Mouse (Mus musculus): ENCODE data around the gene Rasal3. TPM values are rescaled to one million over a fixed set of nuclear protein-coding genes. Genes with fewer than 3 reads are reported as not detected.

Rasal3 gene
- polyA plus RNA-seq, 2 experiments = 2.0 to 2.2 TPM

DNA sequence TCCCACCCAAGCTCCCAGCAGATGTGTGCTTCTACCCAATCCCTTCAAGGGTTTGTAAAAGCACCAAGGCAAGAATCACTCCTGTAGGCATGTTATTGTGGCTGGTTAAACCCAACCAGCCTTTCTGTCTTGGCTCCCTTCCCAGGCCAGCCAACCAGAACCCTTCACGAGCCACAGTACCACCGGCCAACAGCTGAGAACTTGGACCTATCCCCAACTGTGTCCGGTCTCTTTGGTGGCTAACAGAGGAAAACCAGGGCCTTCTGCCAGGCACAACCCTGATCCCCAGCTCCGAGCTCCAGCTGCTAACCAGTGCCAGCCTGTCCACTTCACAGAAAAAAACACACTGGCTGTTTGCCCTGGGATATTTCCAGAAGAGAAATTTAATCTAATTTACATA lies 49.7 kb downstream of the Rasal3 start:
- no peak overlapping the region for H3K9ac ChIP-seq (replicated peaks)
- no peak overlapping the region for H3K4me3 ChIP-seq (ENCODE audit: insufficient read depth in 1 of 2, low read depth in 2 of 2, low read length in 2 of 2)
- no peaks in the 10 kb centered on the region for H3K27me3 ChIP-seq (ENCODE audit: control insufficient read depth, insufficient read depth, low read length)
- ATAC-seq (ENCODE audit: insufficient read depth) (no peak), DNase-seq (ENCODE audit: low read depth in 3 of 3, low spot score in 3 of 3) (no peak)
- H3K27ac ChIP-seq = no peak overlapping the region
- H3K36me3 ChIP-seq (replicated peaks; ENCODE audit: control insufficient read depth, insufficient read depth, low read depth) = peaks cover 42% of the 10 kb centered on the region
- H3K4me2 ChIP-seq (ENCODE audit: low read depth) = no peak overlapping the region
- H3K9me3 ChIP-seq (ENCODE audit: control insufficient read depth, low read length) = no peaks in the 10 kb centered on the region
- WGBS (ENCODE audit: insufficient replicate concordance) = 82% methylated on average over 4 of the region's 4 CpGs
- TF ChIP-seq EP300 (IDR thresholded peaks at IDR 0.05; ENCODE audit: low read depth) (no peak), CTCF (IDR thresholded peaks at IDR 0.05; ENCODE audit: low read depth) (no peak)
- peaks cover 10 to 11% of the 10 kb centered on the region in 2 experiments for H3K4me1 ChIP-seq (replicated peaks; ENCODE audit: control insufficient read depth in 2 of 2, insufficient read depth in 2 of 2, low read length in 1 of 2)

DNA sequence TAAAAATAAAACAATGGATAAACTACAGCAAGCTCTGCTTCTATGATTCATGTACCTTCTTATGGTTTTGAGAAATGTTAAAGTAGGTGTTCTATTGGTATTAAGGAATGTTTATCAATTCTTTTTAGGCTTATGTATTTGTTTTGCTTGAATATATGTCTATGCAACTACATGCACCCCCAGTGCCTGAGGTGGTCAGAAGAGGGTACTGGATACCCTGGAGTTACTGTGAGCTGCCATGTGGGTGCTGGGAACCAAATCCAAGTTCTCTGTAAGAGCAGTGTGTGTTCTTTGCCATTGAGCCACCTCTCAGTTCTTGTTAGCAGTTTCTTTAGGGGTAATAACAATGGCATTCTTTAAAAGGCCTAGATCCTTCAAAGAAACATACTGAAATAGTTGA lies 51.7 kb downstream of the Rasal3 start:
- Histone ChIP-seq H3K9ac (replicated peaks) (no peak overlapping the region), H3K36me3 (replicated peaks; ENCODE audit: control insufficient read depth, insufficient read depth, low read depth) (peaks cover 25% of the 10 kb centered on the region), H3K4me2 (ENCODE audit: low read depth) (no peak overlapping the region), H3K9me3 (ENCODE audit: control insufficient read depth, low read length) (no peaks in the 10 kb centered on the region), H3K4me1 (replicated peaks; ENCODE audit: control insufficient read depth in 2 of 2, insufficient read depth in 2 of 2, low read length in 1 of 2) (peaks cover 13 to 17% of the 10 kb centered on the region in 2 experiments), H3K27me3 (ENCODE audit: control insufficient read depth, insufficient read depth, low read length) (no peaks in the 10 kb centered on the region), H3K27ac (no peak overlapping the region), H3K4me3 (ENCODE audit: insufficient read depth in 1 of 2, low read depth in 2 of 2, low read length in 2 of 2) (no peak overlapping the region)
- ATAC-seq (ENCODE audit: insufficient read depth) = no peak
- DNase-seq (ENCODE audit: low read depth in 3 of 3, low spot score in 3 of 3) = no peak
- TF ChIP-seq EP300 (IDR thresholded peaks at IDR 0.05; ENCODE audit: low read depth) (no peak), CTCF (IDR thresholded peaks at IDR 0.05; ENCODE audit: low read depth) (no peak)

DNA sequence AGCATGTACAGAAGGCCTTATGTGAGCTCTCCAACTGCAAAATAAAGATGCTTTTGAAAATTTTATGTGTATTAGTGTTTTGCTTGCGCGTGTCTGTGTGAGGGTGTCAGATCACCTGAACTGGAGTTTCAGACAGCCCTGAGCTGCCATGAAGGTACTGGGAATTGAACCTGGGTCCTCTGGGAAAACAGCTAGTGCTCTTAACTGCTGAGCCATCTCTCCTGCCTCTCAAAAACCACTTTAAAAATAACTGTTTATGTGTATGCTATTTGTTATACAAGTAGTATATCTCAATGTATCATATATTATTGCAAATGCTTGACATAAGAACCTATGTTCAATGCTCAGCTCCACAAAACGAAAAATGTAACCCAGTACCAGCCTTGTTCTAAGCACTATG lies 52.1 kb downstream of the Rasal3 start:
- Histone ChIP-seq H3K27ac (no peak overlapping the region), H3K4me2 (ENCODE audit: low read depth) (peak overlapping the region; percentile 84), H3K9me3 (ENCODE audit: control insufficient read depth, low read length) (no peaks in the 10 kb centered on the region), H3K36me3 (replicated peaks; ENCODE audit: control insufficient read depth, insufficient read depth, low read depth) (peaks cover 21% of the 10 kb centered on the region), H3K4me3 (ENCODE audit: insufficient read depth in 1 of 2, low read depth in 2 of 2, low read length in 2 of 2) (peak overlapping the region; percentile 14 to 88; a peak in 3 of 4 replicates), H3K9ac (replicated peaks) (peak overlapping the region; percentile 51; the same call in 1 of the 2 replicates), H3K27me3 (ENCODE audit: control insufficient read depth, insufficient read depth, low read length) (no peaks in the 10 kb centered on the region), H3K4me1 (replicated peaks; ENCODE audit: control insufficient read depth in 2 of 2, insufficient read depth in 2 of 2, low read length in 1 of 2) (peaks cover 13 to 17% of the 10 kb centered on the region in 2 experiments)
- DNase-seq (ENCODE audit: low read depth in 3 of 3, low spot score in 3 of 3) (no peak), ATAC-seq (ENCODE audit: insufficient read depth) (no peak)
- WGBS (ENCODE audit: insufficient replicate concordance) = 61% methylated on average over 3 of the region's 3 CpGs
- TF ChIP-seq CTCF (IDR thresholded peaks at IDR 0.05; ENCODE audit: low read depth) (no peak), EP300 (IDR thresholded peaks at IDR 0.05; ENCODE audit: low read depth) (no peak)

DNA sequence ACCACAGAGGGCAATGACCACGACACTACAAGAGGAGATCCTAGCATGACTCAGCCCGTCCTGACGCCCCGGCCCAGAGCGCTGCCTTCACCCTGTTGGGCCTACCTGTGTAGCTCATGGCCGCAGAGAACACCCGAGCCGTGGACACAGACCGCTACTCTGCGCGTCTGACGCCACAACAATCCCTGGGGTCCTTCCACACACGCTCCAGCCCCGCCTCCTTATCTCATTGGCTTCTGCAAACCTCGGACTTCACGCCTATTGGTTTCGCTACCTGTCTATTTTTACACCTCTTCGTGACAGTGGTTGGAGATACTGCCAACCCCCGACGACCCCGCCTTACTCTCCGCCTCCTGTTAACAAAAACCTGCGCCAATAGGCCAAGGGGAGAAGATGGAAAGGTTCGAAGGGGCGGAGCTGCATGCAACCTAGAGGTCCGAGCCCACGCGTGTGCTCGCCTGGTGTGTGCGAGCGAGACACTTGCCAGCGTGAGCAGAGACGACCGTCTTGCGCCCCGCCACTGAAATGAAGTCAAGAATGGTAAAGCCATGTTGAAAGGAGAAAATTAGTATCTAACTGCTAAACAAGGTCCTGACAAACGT lies 52.9 kb downstream of the Rasal3 start, which contains the start of gene Akap8l:
Gene Akap8l (minus strand): TSS at position 226 of the 602 bp plus-strand sequence.
- WGBS (ENCODE audit: insufficient replicate concordance) = under 1% methylated on average over 37 of the region's 37 CpGs
- no peaks in the 10 kb centered on the region for H3K27me3 ChIP-seq (ENCODE audit: control insufficient read depth, insufficient read depth, low read length)

GRCm38 (mm10) chr17:32349851-32350381 lies 53.5 kb downstream of the Rasal3 start:
- peaks cover 8% of the 10 kb centered on the region for H3K36me3 ChIP-seq (replicated peaks; ENCODE audit: control insufficient read depth, insufficient read depth, low read depth)
- ATAC-seq (ENCODE audit: insufficient read depth) (peak; percentile 17), DNase-seq (ENCODE audit: low read depth in 3 of 3, low spot score in 3 of 3) (peak in 1 of 3 experiments; percentile 36)
- no peaks in the 10 kb centered on the region for H3K27me3 ChIP-seq (ENCODE audit: control insufficient read depth, insufficient read depth, low read length)
- H3K4me3 ChIP-seq (ENCODE audit: insufficient read depth in 1 of 2, low read depth in 2 of 2, low read length in 2 of 2) = peak overlapping the region; percentile 81 to 88
- WGBS (ENCODE audit: insufficient replicate concordance) = under 1% methylated on average over 24 of the region's 24 CpGs
- H3K4me2 ChIP-seq (ENCODE audit: low read depth) = peak overlapping the region; percentile 96
- TF ChIP-seq EP300 (IDR thresholded peaks at IDR 0.05; ENCODE audit: low read depth) (no peak), CTCF (IDR thresholded peaks at IDR 0.05; ENCODE audit: low read depth) (no peak)
- peak overlapping the region; percentile 87 for H3K9ac ChIP-seq (replicated peaks)
- H3K4me1 ChIP-seq (replicated peaks; ENCODE audit: control insufficient read depth in 2 of 2, insufficient read depth in 2 of 2, low read length in 1 of 2) = peaks cover 13 to 17% of the 10 kb centered on the region in 2 experiments
- H3K27ac ChIP-seq = peak overlapping the region; percentile 88
- H3K9me3 ChIP-seq (ENCODE audit: control insufficient read depth, low read length) = no peaks in the 10 kb centered on the region

More for the DNA sequence above, 52.9 kb downstream of the Rasal3 start, which contains the start of gene Akap8l:
- Histone ChIP-seq H3K4me2 (ENCODE audit: low read depth) (peak within 1 kb of the TSS; percentile 96), H3K4me3 (ENCODE audit: insufficient read depth in 1 of 2, low read depth in 2 of 2, low read length in 2 of 2) (peak within 1 kb of the TSS; percentile 81 to 88), H3K9ac (replicated peaks) (peak within 1 kb of the TSS; percentile 87), H3K27ac (peak within 1 kb of the TSS; percentile 88), H3K9me3 (ENCODE audit: control insufficient read depth, low read length) (no peaks in the 10 kb centered on the region), H3K36me3 (replicated peaks; ENCODE audit: control insufficient read depth, insufficient read depth, low read depth) (peaks cover 13% of the 10 kb centered on the region), H3K4me1 (replicated peaks; ENCODE audit: control insufficient read depth in 2 of 2, insufficient read depth in 2 of 2, low read length in 1 of 2) (peaks cover 13 to 17% of the 10 kb centered on the region in 2 experiments)
- DNase-seq (ENCODE audit: low read depth in 3 of 3, low spot score in 3 of 3) (peak; percentile 98 to 99 (median 98)), ATAC-seq (ENCODE audit: insufficient read depth) (peak; percentile 95)
- no peak for TF ChIP-seq CTCF (IDR thresholded peaks at IDR 0.05; ENCODE audit: low read depth)
- TF ChIP-seq EP300 (IDR thresholded peaks at IDR 0.05; ENCODE audit: low read depth) = peak; percentile 64; the same call in 1 of the 2 replicates

Data from liver, embryonic 14.5 days (tissue).